Mouse (Mus musculus): Measurements from ENCODE around the gene Pcolce. TPM values are rescaled to one million over a fixed set of nuclear protein-coding genes. Genes with fewer than 3 reads are reported as not detected.

Pcolce gene
- polyA plus RNA-seq, 1 experiment from 2014 or later, result 292 TPM

- no peak for DNase-seq (ENCODE audit: low spot score)
- no peak overlapping the region for H3K27ac ChIP-seq (replicated peaks; ENCODE audit: low read depth, low read length)
- H3K27me3 ChIP-seq (replicated peaks; ENCODE audit: control insufficient read depth, insufficient read depth, low read length), result no peaks in the 10 kb centered on the region
- H3K36me3 ChIP-seq (ENCODE audit: control insufficient read depth, insufficient read depth, low read length), result no peaks in the 10 kb centered on the region
- no peak for ATAC-seq (ENCODE audit: low read depth)
- H3K9me3 ChIP-seq (ENCODE audit: control insufficient read depth, low read length), result no peaks in the 10 kb centered on the region
- no peak overlapping the region for H3K4me2 ChIP-seq (ENCODE audit: low read depth, low read length)
- no peaks in the 10 kb centered on the region for H3K4me1 ChIP-seq (ENCODE audit: control insufficient read depth, insufficient read depth, low read length)
- 66% methylated on average over 6 of the region's 6 CpGs for WGBS
- H3K9ac ChIP-seq (ENCODE audit: low read depth, low read length), result no peak overlapping the region
- no peak overlapping the region for H3K4me3 ChIP-seq (ENCODE audit: low read depth, low read length)
Observed at GRCm38 (mm10) chr5:137561556-137561955, 52.0 kb downstream of the Pcolce start.

Other genes starting within 250 kb of the Pcolce start
- gene Zan, start 136.7 kb downstream of the Pcolce start, polyA plus RNA-seq (2014; fragmentation: Nextera tagmentation; extraction: Ambion mirVana), result 0.21 and 0.26 TPM in 2 replicates
- gene Pop7, start 111.3 kb downstream of the Pcolce start, polyA plus RNA-seq (2014; fragmentation: Nextera tagmentation; extraction: Ambion mirVana), result 49.8 and 52.0 TPM in 2 replicates
- gene Gigyf1, start 95.2 kb downstream of the Pcolce start, polyA plus RNA-seq (2014; fragmentation: Nextera tagmentation; extraction: Ambion mirVana), result 8.9 and 9.4 TPM in 2 replicates
- gene Epo, start 80.5 kb downstream of the Pcolce start, polyA plus RNA-seq (2014; fragmentation: Nextera tagmentation; extraction: Ambion mirVana), result 0.30 TPM in 1 of 2 replicates, not detected in the other
- gene Gnb2, start 80.3 kb downstream of the Pcolce start, polyA plus RNA-seq (2014; fragmentation: Nextera tagmentation; extraction: Ambion mirVana), result 430 and 472 TPM in 2 replicates
- 4.4 and 5.2 TPM in 2 replicates for gene Actl6b, start 60.3 kb downstream of the Pcolce start, polyA plus RNA-seq (2014; fragmentation: Nextera tagmentation; extraction: Ambion mirVana)
- gene Tfr2, start 43.9 kb downstream of the Pcolce start, polyA plus RNA-seq (2014; fragmentation: Nextera tagmentation; extraction: Ambion mirVana), result 1.1 and 1.3 TPM in 2 replicates
- gene Mospd3, start 12.7 kb downstream of the Pcolce start, polyA plus RNA-seq (2014; fragmentation: Nextera tagmentation; extraction: Ambion mirVana), result 43.0 and 45.6 TPM in 2 replicates
- gene Fbxo24, start 15.2 kb upstream of the Pcolce start, polyA plus RNA-seq (2014; fragmentation: Nextera tagmentation; extraction: Ambion mirVana), result 0.10 and 0.25 TPM in 2 replicates
- gene Lrch4, start 15.3 kb upstream of the Pcolce start, polyA plus RNA-seq (2014; fragmentation: Nextera tagmentation; extraction: Ambion mirVana), result 36.5 and 40.1 TPM in 2 replicates
- 6.4 and 6.6 TPM in 2 replicates for gene Gm20605, start 15.4 kb upstream of the Pcolce start, polyA plus RNA-seq (2014; fragmentation: Nextera tagmentation; extraction: Ambion mirVana)
- gene Sap25, start 27.6 kb upstream of the Pcolce start, polyA plus RNA-seq (2014; fragmentation: Nextera tagmentation; extraction: Ambion mirVana), result 6.3 and 7.2 TPM in 2 replicates
- gene Irs3, start 31.9 kb upstream of the Pcolce start, polyA plus RNA-seq (2014; fragmentation: Nextera tagmentation; extraction: Ambion mirVana), result 0.14 and 0.21 TPM in 2 replicates
- 10.2 and 10.4 TPM in 2 replicates for gene Agfg2, start 70.9 kb upstream of the Pcolce start, polyA plus RNA-seq (2014; fragmentation: Nextera tagmentation; extraction: Ambion mirVana)
- 1.5 TPM in 2 replicates for gene Nyap1, start 127.8 kb upstream of the Pcolce start, polyA plus RNA-seq (2014; fragmentation: Nextera tagmentation; extraction: Ambion mirVana)
- gene Tsc22d4, start 131.9 kb upstream of the Pcolce start, polyA plus RNA-seq (2014; fragmentation: Nextera tagmentation; extraction: Ambion mirVana), result 134 and 141 TPM in 2 replicates
- gene Ppp1r35, start 165.1 kb upstream of the Pcolce start, polyA plus RNA-seq (2014; fragmentation: Nextera tagmentation; extraction: Ambion mirVana), result 31.3 and 39.5 TPM in 2 replicates
- gene Mepce, start 173.9 kb upstream of the Pcolce start, polyA plus RNA-seq (2014; fragmentation: Nextera tagmentation; extraction: Ambion mirVana), result 12.2 and 15.2 TPM in 2 replicates
- gene Zcwpw1, start 174.0 kb upstream of the Pcolce start, polyA plus RNA-seq (2014; fragmentation: Nextera tagmentation; extraction: Ambion mirVana), result 16.5 and 18.8 TPM in 2 replicates
- 0.71 and 0.78 TPM in 2 replicates for gene Pilra, start 222.5 kb upstream of the Pcolce start, polyA plus RNA-seq (2014; fragmentation: Nextera tagmentation; extraction: Ambion mirVana)
- 0.39 and 0.56 TPM in 2 replicates for gene Pilrb1, start 244.3 kb upstream of the Pcolce start, polyA plus RNA-seq (2014; fragmentation: Nextera tagmentation; extraction: Ambion mirVana)